10 mouse cellular contexts compared by ENCODE assay signal in the genomic region with DNA sequence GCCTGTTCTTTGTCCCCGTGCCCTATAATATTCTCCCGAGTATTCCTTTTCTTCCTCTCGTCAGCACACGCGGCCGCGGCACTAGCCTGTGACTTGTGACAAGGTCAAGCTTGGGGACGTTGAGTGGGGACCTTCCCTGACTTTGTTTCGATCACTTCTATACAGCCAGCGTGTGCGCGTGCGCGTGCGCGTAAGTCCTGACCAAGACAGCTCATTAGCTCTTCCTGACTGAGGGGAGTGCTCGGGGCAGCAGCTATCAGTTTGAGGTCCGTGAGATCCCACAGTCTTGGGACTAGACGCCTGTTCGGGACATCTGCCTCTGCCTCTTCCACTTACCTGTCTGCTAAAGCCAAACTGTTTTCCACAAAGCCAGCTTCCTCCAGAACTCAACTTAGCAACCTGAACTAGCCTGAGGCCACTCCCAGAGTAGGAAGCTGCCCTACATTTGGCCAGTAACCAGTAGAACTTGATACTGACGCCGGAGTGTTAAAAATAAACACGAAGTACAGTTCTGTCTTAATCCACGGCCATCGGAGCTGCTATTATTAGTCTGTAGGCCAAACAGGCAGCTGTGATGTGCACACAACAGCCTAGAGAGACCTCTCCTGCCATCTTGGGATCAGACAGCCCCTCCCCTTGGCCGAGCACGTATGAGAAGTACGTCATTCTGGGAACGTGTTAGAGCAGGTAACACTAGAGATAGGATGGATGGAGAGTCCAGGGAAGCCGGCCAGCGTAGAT. TPM values are rescaled to one million over a fixed set of nuclear protein-coding genes. Genes with fewer than 3 reads are reported as not detected.
A peak's percentile ranks its signal among the peaks of the same experiment; 100 is the strongest.
DNase-seq lines count a peak whose midpoint lies in the region; ATAC-seq lines count a peak whose summit lies in the region.
"Had no signal": no experiment of that assay in that cellular context is flagged by ENCODE, and none has a peak within 500 bp of the region (broad histone marks: within the 10 kb centered on the region; RNA-seq: fewer than 3 reads in every experiment).

No protein-coding gene starts in this region.

- H3K9me3 ChIP-seq in intestine, embryonic 14.5 days (ENCODE audit: control insufficient read depth, low read length), result no peaks in the 10 kb centered on the region
- H3K9me3 ChIP-seq: neural tube, embryonic 12.5 days had no signal

- DNase-seq in heart, adult 11 months, result peak; percentile 98
- no peak for DNase-seq in heart, postnatal 25 days (ENCODE audit: low spot score)
- DNase-seq in gastrocnemius, adult 8-10 months (ENCODE audit: low spot score in 2 of 2), result peak; percentile 38 to 66
- DNase-seq in intestine, embryonic 14.5 days (ENCODE audit: low spot score), result no peak
- peak; percentile 56 to 65 for DNase-seq in lung, postnatal 4 days
- DNase-seq in frontal cortex, postnatal 10 days (ENCODE audit: low spot score in 2 of 2), result no peak
- no peak for DNase-seq in spleen, postnatal 4 days (ENCODE audit: low spot score in 2 of 2)
- no peak for DNase-seq in Muller cell, postnatal 12 days (ENCODE audit: inconsistent ontology term)

- intact Hi-C loops in heart, postnatal 25 days (cut with DNase I), result no loop called here

- ATAC-seq in intestine, embryonic 14.5 days (replicated peaks; ENCODE audit: low FRiP score, low TSS enrichment, low read depth), result no peak

- H3K27me3 ChIP-seq in intestine, embryonic 14.5 days (replicated peaks; ENCODE audit: control insufficient read depth, insufficient read depth, low read length), result no peaks in the 10 kb centered on the region
- H3K27me3 ChIP-seq: neural tube, embryonic 12.5 days had no signal

- H3K36me3 ChIP-seq in intestine, embryonic 14.5 days (ENCODE audit: control insufficient read depth, insufficient read depth, low read length), result no peaks in the 10 kb centered on the region
- H3K36me3 ChIP-seq: neural tube, embryonic 12.5 days had no signal

- no peak overlapping the region for H3K9ac ChIP-seq in intestine, embryonic 14.5 days (ENCODE audit: low read length)
- H3K9ac ChIP-seq: neural tube, embryonic 12.5 days had no signal

- no peak overlapping the region for H3K4me3 ChIP-seq in intestine, embryonic 14.5 days (ENCODE audit: low read depth, low read length)
- H3K4me3 ChIP-seq: neural tube, embryonic 12.5 days had no signal

- peaks cover 46% of the 10 kb centered on the region for H3K4me1 ChIP-seq in intestine, embryonic 14.5 days (replicated peaks; ENCODE audit: control insufficient read depth, insufficient read depth, low read length)

- peak overlapping the region; percentile 3; the same call in 1 of the 2 replicates for H3K27ac ChIP-seq in intestine, embryonic 14.5 days (ENCODE audit: low read depth)
- H3K27ac ChIP-seq: neural tube, embryonic 12.5 days had no signal

- peak overlapping the region; percentile 16; the same call in 1 of the 2 replicates for H3K4me2 ChIP-seq in intestine, embryonic 14.5 days (ENCODE audit: low read length)
- H3K4me2 ChIP-seq: neural tube, embryonic 12.5 days had no signal

- 80% methylated on average over 31 of the region's 31 CpGs for WGBS in intestine, embryonic 14.5 days

RNA-seq across cellular contexts. Expression of gene Rusc2, which starts 17.8 kb away (rescaled TPM):
- 10 to 100 TPM; 35.3 to 49.1 TPM for total RNA-seq in heart, postnatal 25 days (2021)
- 10 to 100 TPM; 21.5 to 25.4 (median 23.3) TPM for total RNA-seq in gastrocnemius, adult 8-10 months (2022)
- polyA plus RNA-seq in intestine, embryonic 14.5 days (2014; fragmentation: Nextera tagmentation; extraction: Ambion mirVana), result 11.2 and 11.7 TPM in 2 replicates
- total RNA-seq: CH12.LX had no signal

RNA-seq across cellular contexts. Expression of gene Fam166b, which starts 29.4 kb away (rescaled TPM):
- total RNA-seq in heart, postnatal 25 days (2021), result not detected
- total RNA-seq in gastrocnemius, adult 8-10 months (2022), result not detected
- polyA plus RNA-seq in intestine, embryonic 14.5 days (2014; fragmentation: Nextera tagmentation; extraction: Ambion mirVana), result 0.18 TPM in 1 of 2 replicates, not detected in the other
- total RNA-seq: CH12.LX had no signal

RNA-seq across cellular contexts. Expression of gene Tesk1, which starts 42.2 kb away (rescaled TPM):
- 10 to 100 TPM; 33.1 to 34.4 TPM for total RNA-seq in heart, postnatal 25 days (2021)
- total RNA-seq in gastrocnemius, adult 8-10 months (2022), result 10 to 100 TPM; 53.4 to 69.3 (median 59.4) TPM
- polyA plus RNA-seq in intestine, embryonic 14.5 days (2014; fragmentation: Nextera tagmentation; extraction: Ambion mirVana), result 8.6 and 9.5 TPM in 2 replicates

RNA-seq across cellular contexts. Expression of gene Cd72, which starts 54.9 kb away (rescaled TPM):
- total RNA-seq in heart, postnatal 25 days (2021), result under 1 TPM; 0.81 to 0.87 TPM
- not detected for total RNA-seq in gastrocnemius, adult 8-10 months (2022)
- polyA plus RNA-seq in intestine, embryonic 14.5 days (2014; fragmentation: Nextera tagmentation; extraction: Ambion mirVana), result 4.2 and 4.8 TPM in 2 replicates

Comparison
In these comparisons a context has a peak if more than half of its experiments do, and no peak if none do; other contexts are left out.
1. DNase-seq: peak in heart, adult 11 months (single experiment), gastrocnemius, adult 8-10 months (2 of 2) and lung, postnatal 4 days (2 of 2); none in heart, postnatal 25 days (single experiment), intestine, embryonic 14.5 days (single experiment), frontal cortex, postnatal 10 days (0 of 2), spleen, postnatal 4 days (0 of 2) and Muller cell, postnatal 12 days (single experiment).